Mouse (Mus musculus): Measurements from ENCODE around the gene Cpxcr1. TPM values are rescaled to one million over a fixed set of nuclear protein-coding genes. Genes with fewer than 3 reads are reported as not detected.

The Cpxcr1 gene
- not detected in 2 replicates for polyA plus RNA-seq (2012; rRNA removed; ENCODE audit: low replicate concordance)

DNA sequence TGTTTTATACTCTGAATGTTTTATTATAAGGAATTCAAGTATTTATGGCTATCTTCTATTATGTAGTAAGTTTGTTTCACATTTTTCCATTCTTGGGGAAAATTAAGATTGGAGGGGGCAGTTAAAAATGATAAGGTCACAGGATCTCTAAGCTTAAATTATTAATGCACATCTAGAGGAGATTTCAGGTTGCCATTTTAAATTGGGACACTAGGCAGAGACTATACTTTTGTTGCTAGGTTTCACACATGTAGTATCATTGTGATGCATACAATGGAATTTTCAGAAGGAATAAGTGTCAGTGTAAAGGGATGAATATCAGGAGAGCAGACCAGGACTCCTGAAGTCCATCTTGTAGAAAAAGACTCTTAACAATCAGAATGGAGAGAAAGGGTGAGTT, at the start of gene Cpxcr1:
Gene Cpxcr1, plus strand, starts transcription at position 301 of the 400 bp plus-strand sequence.

Other genes starting within 250 kb of the Cpxcr1 start
- gene H2afb2, start 232.2 kb downstream of the Cpxcr1 start, polyA plus RNA-seq (2012; rRNA removed; ENCODE audit: low replicate concordance) = not detected in 2 replicates